Mouse (Mus musculus) lung, embryonic 16.5 days (tissue): ENCODE measurements around the gene Npb. TPM values are rescaled to one million over a fixed set of nuclear protein-coding genes. Genes with fewer than 3 reads are reported as not detected.

Experiments
- ATAC-seq: fragments of 200-750 bp; cut with Nextera tagmentation; 2 replicates; pipeline ENCODE4 v1.8.0; 2017; ENCODE audit warnings: low read depth, mild to moderate bottlenecking, moderate library complexity
- H3K27ac ChIP-seq: fragments of 300-500 bp; sonication (generic); 2 replicates; pipeline ENCODE4 v1.5.1; 2014; ENCODE audit warnings: mild to moderate bottlenecking, control low read depth, low read length
- H3K27me3 ChIP-seq: fragments of 300-500 bp; sonication (generic); 2 replicates; pipeline ENCODE4 v1.6.1; 2014; ENCODE audit warnings: low read depth, low read length, mixed read lengths; ENCODE audit not compliant: control insufficient read depth, insufficient read depth
- H3K36me3 ChIP-seq: fragments of 300-500 bp; sonication (generic); 2 replicates; pipeline ENCODE4 v1.6.1; 2014; ENCODE audit warnings: low read length; ENCODE audit not compliant: control insufficient read depth, insufficient read depth
- H3K4me1 ChIP-seq: fragments of 300-500 bp; sonication (generic); replicated peaks from 2 replicates; pipeline ENCODE4 v1.6.1; 2014; ENCODE audit warnings: low read length, mixed read lengths; ENCODE audit not compliant: control insufficient read depth, insufficient read depth
- H3K4me2 ChIP-seq: fragments of 300-500 bp; sonication (generic); 2 replicates; pipeline ENCODE4 v1.6.1; 2014; ENCODE audit warnings: low read depth, low read length, control low read depth
- H3K4me3 ChIP-seq: fragments of 300-500 bp; sonication (generic); 2 replicates; pipeline ENCODE4 v1.5.1; 2014; ENCODE audit warnings: mild to moderate bottlenecking, low read length, control low read depth
- H3K9ac ChIP-seq: fragments of 300-500 bp; sonication (generic); 2 replicates; pipeline ENCODE4 v1.6.1; 2014; ENCODE audit warnings: low read length, control low read depth
- H3K9me3 ChIP-seq: fragments of 300-500 bp; sonication (generic); 2 replicates; pipeline ENCODE4 v1.6.1; 2016; ENCODE audit warnings: low read length; ENCODE audit not compliant: control insufficient read depth
- WGBS: fragments of 180-500 bp; shearing (Covaris S2); extraction: QIAGEN DNeasy Blood & Tissue Kit; methylation state at CpG from one replicate; pipeline ENCODE4 v1.1.7; 2014; 5-methylcytosine and 5-hydroxymethylcytosine counted together
- polyA plus RNA-seq: library from polyadenylated mRNA; unstranded; fragments of >200 nt; fragmentation: Nextera tagmentation; extraction: Ambion mirVana; gene quantifications from 2 replicates; pipeline ENCODE4 v1.2.1, GENCODE M21; 2015

Gene Npb
- polyA plus RNA-seq, 1 experiment from 2014 or later = 1.5 TPM

DNA sequence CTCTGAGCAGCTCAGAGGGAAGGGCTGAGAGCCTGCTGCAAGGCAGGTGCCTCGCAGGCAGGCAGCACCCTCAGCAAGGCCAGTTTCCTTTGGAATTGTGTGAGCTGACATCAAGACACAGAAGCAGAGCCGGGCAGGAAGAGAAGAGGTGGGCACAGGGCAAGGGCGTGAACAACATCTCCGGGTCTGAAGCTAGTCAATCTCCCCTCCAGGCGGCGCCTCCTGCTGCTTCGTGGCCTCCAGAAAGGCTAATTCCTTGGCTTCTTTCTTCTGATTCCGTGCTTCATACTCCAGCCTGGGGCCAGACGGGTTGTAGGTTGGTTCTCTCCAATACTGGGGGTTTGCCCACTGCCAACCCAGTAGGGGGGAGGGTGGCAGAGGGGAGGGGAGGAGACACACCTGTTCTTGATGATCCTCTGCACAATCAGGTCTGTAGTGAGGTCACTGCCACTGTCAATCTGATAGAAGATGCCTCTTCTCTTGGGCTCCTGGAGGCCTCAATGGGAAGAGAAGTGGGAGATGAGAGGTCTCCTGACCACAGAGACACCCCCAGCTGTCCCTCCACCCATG is 2.3 kb downstream of the Npb start:
- Histone ChIP-seq H3K4me3 (no peak overlapping the region), H3K9ac (no peak overlapping the region), H3K9me3 (no peaks in the 10 kb centered on the region), H3K27me3 (no peaks in the 10 kb centered on the region), H3K4me2 (no peak overlapping the region), H3K27ac (no peak overlapping the region), H3K36me3 (peaks cover 18% of the 10 kb centered on the region; the same call in 1 of the 2 replicates), H3K4me1 (peaks cover 19% of the 10 kb centered on the region)
- no peak for ATAC-seq
- WGBS = 75% methylated on average over 9 of the region's 9 CpGs

GRCm38 (mm10) chr11:120612763-120613162 is 4.5 kb downstream of the Npb start:
- Histone ChIP-seq H3K9ac (no peak overlapping the region), H3K4me2 (no peak overlapping the region), H3K4me3 (no peak overlapping the region), H3K27me3 (no peaks in the 10 kb centered on the region), H3K9me3 (no peaks in the 10 kb centered on the region), H3K4me1 (peaks cover 21% of the 10 kb centered on the region), H3K36me3 (peaks cover 18% of the 10 kb centered on the region; the same call in 1 of the 2 replicates), H3K27ac (no peak overlapping the region)
- peak; percentile 26 for ATAC-seq
- 23% methylated on average over 6 of the region's 6 CpGs for WGBS

- H3K9me3 ChIP-seq = no peaks in the 10 kb centered on the region
- no peak overlapping the region for H3K9ac ChIP-seq
- H3K4me2 ChIP-seq = no peak overlapping the region
- no peak for ATAC-seq
- WGBS = 86% methylated on average over 10 of the region's 10 CpGs
- H3K36me3 ChIP-seq = peaks cover 18% of the 10 kb centered on the region; the same call in 1 of the 2 replicates
- H3K4me3 ChIP-seq = no peak overlapping the region
- H3K27ac ChIP-seq = no peak overlapping the region
- no peaks in the 10 kb centered on the region for H3K27me3 ChIP-seq
- H3K4me1 ChIP-seq = peaks cover 14% of the 10 kb centered on the region
These were observed 5.2 kb downstream of the Npb start for GRCm38 (mm10) chr11:120613481-120613972.

- no peak for ATAC-seq
- Histone ChIP-seq H3K4me1 (peaks cover 9% of the 10 kb centered on the region), H3K4me3 (no peak overlapping the region)
These were observed 5.7 kb downstream of the Npb start for GRCm38 (mm10) chr11:120613976-120614375.

GRCm38 (mm10) chr11:120615167-120615566 is 6.9 kb downstream of the Npb start:
- H3K36me3 ChIP-seq = peaks cover 22% of the 10 kb centered on the region
- no peak for ATAC-seq
- no peak overlapping the region for H3K9ac ChIP-seq
- H3K27me3 ChIP-seq = no peaks in the 10 kb centered on the region
- no peak overlapping the region for H3K4me3 ChIP-seq
- H3K27ac ChIP-seq = no peak overlapping the region
- H3K9me3 ChIP-seq = no peaks in the 10 kb centered on the region
- WGBS = 86% methylated on average over 6 of the region's 6 CpGs
- no peak overlapping the region for H3K4me2 ChIP-seq
- H3K4me1 ChIP-seq = peaks cover 8% of the 10 kb centered on the region

More at GRCm38 (mm10) chr11:120613976-120614375, 5.7 kb downstream of the Npb start:
- 86% methylated on average over 8 of the region's 8 CpGs for WGBS
- H3K27me3 ChIP-seq = no peaks in the 10 kb centered on the region
- peaks cover 18% of the 10 kb centered on the region; the same call in 1 of the 2 replicates for H3K36me3 ChIP-seq
- no peak overlapping the region for H3K4me2 ChIP-seq
- H3K9me3 ChIP-seq = no peaks in the 10 kb centered on the region
- H3K27ac ChIP-seq = no peak overlapping the region
- no peak overlapping the region for H3K9ac ChIP-seq

DNA sequence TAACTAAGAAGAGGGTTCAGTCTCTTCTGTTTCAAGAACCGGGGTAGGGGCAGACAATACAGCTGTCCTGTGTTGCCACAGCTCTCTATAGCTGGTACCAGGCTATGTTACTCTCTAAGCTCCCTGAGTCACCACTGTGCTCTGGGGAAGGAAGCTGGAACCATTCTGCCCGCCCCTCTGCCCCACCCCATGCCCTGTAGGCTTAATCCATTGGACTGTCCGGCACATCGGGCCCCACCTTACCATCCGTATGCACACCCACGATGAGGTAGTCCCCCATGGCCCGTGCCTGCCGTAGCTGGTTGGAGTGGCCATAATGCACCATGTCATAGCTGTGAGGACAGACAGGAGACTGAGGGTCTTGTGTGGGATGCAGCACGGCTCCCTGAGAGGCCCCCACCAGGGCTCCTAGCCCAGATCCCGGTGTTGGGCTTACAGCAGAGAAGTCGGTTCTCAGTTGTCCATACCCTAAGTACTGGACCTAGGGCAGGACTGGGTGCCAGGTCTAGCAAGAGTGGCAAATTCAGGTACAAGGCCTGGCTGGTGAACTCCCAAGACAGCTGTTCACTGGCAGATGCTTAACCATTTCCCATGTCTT is 7.4 kb downstream of the Npb start:
- ATAC-seq = no peak
- H3K27me3 ChIP-seq = no peaks in the 10 kb centered on the region
- H3K4me3 ChIP-seq = no peak overlapping the region
- 89% methylated on average over 11 of the region's 11 CpGs for WGBS
- H3K9me3 ChIP-seq = no peaks in the 10 kb centered on the region
- no peak overlapping the region for H3K9ac ChIP-seq
- no peak overlapping the region for H3K4me2 ChIP-seq
- peaks cover 23% of the 10 kb centered on the region for H3K36me3 ChIP-seq
- no peak overlapping the region for H3K27ac ChIP-seq
- H3K4me1 ChIP-seq = peaks cover 8% of the 10 kb centered on the region

- Histone ChIP-seq H3K4me2 (peak overlapping the region; percentile 69), H3K27me3 (no peaks in the 10 kb centered on the region), H3K9ac (peak overlapping the region; percentile 83), H3K4me3 (peak overlapping the region; percentile 85), H3K9me3 (no peaks in the 10 kb centered on the region), H3K36me3 (peaks cover 19% of the 10 kb centered on the region), H3K27ac (no peak overlapping the region), H3K4me1 (peaks cover 8% of the 10 kb centered on the region)
- 36% methylated on average over 4 of the region's 4 CpGs for WGBS
- ATAC-seq = no peak
These were observed 8.5 kb downstream of the Npb start for GRCm38 (mm10) chr11:120616617-120617294.

DNA sequence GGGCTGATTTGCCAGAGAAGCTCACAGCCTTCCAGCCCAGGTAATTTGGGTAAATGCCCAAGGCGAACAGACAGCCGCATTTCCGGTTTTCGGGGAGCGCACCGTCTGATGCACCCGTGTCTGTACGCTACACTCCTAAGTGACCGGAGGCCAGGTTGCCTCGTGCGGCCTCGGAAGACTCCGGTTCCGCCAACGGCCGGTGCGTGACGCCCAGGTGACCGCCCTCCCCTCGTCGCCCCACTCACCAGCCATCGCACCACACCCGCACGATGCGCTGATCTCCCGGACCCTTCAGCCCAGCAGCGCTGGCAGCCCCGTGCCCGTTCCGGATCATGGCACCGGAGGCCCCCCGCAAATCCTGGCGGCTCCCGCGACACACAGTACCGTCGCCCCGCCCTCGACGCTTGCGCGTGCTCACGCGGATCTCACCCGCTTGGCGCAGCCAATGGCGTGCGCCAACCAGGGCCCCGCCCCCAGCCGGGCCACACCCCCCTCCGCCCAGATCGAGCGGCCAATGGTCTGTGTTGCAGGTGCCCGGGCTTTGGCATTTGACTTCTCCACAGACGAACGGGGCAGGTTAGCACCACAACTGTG is 9.3 kb downstream of the Npb start, which contains the start of gene Pcyt2:
Pcyt2 (minus strand) TSS at position 418 of the 594 bp plus-strand sequence.
- ATAC-seq = peak; percentile 96
- peak within 1 kb of the TSS; percentile 83 for H3K9ac ChIP-seq
- H3K4me1 ChIP-seq = peaks cover 8% of the 10 kb centered on the region
- under 1% methylated on average over 54 of the region's 56 CpGs for WGBS
- H3K4me3 ChIP-seq = peak within 1 kb of the TSS; percentile 85
- H3K9me3 ChIP-seq = no peaks in the 10 kb centered on the region
- H3K27me3 ChIP-seq = no peaks in the 10 kb centered on the region
- H3K27ac ChIP-seq = no peak within 1 kb of the TSS
- peaks cover 20% of the 10 kb centered on the region for H3K36me3 ChIP-seq
- H3K4me2 ChIP-seq = peak within 1 kb of the TSS; percentile 69
